Mouse (Mus musculus): ENCODE measurements around the gene Lrrc46.

Lrrc46 gene

DNA sequence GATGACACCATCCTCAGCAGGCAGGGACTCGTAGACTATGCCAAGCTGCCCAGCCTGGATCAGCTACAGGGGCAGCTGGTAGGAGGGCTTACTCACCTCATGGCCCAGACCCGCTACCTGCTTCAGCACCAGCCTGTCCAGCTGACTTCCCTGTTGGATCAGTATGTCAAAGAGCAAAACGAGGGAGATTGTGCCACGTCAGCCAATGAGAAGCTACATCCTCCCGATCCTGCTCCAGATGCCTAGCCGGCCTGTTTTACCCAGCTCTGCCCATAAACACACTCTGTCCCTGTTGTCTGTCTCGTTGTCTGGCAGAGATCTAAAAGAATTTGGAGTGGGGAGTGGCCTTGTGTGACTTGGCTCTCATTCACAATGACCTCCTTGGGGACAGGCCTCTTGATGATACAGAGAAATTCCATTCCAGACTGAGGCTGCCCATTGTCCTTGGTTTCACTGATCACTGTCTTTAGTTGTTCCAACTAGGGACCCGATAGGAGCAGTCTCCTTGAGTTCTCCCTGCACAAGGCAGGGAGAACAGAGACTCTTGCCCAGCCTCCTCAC, 7.0 kb upstream of the Lrrc46 start:
- DNase-seq = no peak

DNA sequence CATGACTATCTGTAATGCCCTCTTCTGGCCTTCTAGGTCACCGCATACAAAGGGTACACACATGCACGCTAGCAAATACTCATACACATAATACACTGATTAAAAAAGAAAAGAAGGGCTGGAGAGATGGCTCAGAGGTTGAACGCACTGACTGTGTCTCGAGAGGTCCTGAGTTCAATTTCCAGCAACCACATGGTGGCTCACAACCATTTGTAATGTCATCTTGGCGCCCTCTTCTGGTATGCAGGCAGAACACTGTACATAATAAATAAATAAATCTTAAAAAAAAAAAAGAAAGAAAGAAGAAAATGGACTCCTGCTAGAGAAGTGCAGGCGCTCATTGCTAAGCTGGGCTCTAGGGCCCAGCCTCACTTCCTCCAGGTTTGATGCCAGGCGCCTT, 4.7 kb upstream of the Lrrc46 start:
- peak; percentile 46 to 50 for DNase-seq

DNA sequence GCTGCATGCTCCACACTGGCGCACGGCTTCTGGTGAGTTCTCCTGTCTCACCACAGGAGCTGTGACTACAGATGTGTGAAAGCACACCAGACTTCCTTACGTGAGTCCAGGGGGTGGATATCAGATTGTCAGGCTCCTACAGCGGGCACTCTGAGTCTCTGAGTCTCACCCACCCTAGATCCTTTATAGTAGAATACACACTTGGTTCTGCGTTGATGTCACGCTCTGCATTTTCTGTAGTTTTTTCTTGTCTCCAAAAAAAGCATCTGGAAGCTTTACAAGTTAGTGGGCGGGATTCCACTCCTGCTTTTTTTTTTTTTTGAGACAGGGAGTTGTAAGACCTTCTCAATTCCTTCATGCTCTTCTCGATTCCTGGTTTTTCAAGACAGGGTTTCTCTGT, 3.7 kb upstream of the Lrrc46 start:
- no peak for DNase-seq

DNA sequence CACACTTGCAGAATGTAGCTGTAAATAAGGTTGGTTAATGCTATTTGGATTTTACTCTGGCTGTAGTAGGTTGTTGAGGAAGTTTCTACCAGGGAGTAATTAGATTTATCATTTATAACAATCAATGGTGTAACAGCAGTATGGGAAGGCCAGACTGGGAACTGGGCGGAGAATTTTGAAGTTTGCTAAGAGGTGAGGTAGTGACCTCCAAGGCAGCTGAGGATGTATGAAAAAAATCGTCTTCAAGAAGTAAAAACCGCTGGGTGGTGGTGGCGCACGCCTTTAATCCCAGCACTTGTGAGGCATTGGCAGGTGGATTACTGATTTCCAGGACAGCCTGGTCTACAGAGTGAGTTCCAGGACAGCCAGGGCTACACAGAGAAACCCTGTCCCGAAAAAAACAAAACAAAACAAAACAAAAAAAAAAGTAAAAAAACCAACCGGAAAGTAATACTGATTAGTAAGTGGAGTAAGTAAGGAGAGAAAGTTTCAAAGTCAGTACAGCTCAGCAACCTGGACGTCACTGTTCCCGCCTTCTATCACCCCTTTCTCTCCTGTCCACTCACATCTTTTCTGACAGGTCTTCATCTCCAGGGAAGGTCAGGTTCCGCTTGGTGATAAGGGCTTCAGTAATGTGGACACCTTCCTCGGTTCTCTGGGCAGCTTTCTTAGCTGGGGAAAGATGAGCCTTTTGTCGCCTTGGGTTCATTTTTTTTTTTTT, 746 bp downstream of the Lrrc46 start:
- no peak for DNase-seq

DNA sequence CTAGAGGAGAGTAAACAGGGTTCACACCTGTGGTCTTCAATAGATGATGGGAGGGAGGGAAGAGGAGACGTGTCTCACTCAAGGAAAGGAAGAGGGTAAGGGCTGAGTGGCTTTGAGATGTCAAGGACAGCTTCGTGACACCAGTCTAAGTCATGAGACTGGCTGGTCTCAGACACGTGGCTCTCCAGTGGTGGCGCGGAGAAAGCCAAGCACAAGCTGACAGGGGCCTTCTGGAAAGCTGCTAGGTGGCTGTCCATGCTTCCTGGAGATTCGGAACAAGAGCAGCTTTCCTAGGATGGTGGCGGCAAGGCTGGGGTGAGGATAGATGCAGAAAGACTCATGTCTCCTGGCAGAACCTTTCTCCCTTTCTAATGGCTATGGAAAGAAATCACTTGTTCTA, 2.3 kb downstream of the Lrrc46 start:
- no peak for DNase-seq

DNA sequence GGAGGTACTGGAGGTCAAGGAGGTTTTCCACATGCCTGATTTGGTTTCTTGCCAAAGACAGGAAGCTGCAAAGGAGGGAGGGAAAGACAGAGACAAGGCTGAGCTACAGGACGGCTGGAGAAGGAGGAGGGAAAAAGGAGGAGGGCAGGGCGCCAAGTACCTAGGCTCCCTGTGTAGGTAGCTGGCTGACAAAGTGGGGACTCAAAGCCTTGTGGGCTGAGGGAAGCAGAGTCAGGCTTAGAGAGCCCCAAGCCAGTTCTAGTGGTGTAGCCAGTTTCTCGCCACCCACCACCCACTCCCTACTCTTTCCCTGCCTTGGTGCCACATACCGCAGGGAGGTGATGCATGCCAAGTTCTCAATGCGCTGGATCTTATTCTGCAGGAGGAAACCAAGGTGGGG, 5.1 kb downstream of the Lrrc46 start:
- DNase-seq = no peak

DNA sequence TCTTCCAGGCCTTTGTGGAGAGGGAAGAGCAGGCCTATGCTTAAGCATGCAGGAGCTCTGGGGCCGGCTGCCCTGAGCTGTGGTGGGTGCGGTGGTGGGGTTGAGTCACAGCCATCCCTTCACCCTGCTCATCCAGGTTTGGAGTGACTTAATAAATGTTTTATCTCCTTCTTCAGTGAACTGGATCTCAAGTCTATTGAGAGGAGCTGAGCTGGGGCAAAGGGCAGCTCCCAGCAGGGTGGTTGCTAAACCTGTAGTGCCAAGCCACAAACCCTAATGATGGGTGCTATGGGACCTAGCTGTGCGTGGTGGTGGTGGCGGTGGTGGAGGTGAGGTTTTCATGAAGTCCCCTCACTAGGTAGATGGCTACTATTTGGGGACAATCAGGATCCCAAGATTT, 7.4 kb downstream of the Lrrc46 start:
- DNase-seq = no peak

DNA sequence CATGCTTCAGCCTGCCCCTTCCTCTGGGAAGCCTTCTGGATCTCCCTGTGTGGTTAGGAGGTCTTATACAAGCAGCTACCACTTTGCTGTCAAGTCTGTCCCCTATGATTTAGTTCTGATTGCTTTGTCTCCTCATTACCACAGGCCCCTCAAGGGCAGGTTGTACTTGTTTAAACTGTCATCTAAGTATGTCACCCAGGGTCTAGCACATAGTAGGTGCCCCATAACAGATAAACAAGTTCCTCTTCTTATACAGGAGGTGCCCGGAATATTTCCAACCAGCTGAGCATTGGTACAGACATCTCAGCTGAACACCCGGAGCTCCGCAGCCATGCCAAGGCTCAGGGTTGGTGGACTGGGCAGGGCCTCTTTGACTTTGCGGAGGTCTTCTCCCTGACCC, 8.7 kb downstream of the Lrrc46 start:
- DNase-seq = no peak

DNA sequence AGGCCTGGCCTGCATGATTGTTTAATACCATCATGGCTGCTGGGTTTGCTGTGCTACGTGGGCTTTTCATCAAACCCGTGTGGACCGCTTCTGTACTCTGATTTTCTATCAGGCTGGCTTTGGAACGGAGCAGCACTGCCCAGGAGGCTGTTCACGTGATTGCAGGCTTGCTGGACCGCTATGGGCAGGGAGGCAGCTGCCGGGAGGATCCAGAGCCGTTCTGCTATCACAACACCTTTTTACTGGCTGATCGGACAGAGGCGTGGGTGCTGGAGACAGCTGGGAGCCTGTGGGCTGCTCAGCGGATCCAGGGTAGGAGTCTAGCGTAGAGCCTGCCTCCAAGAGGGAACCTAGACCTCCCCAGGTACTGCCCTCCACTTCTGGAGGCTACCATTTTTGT, 9.2 kb downstream of the Lrrc46 start:
- DNase-seq = no peak

DNA sequence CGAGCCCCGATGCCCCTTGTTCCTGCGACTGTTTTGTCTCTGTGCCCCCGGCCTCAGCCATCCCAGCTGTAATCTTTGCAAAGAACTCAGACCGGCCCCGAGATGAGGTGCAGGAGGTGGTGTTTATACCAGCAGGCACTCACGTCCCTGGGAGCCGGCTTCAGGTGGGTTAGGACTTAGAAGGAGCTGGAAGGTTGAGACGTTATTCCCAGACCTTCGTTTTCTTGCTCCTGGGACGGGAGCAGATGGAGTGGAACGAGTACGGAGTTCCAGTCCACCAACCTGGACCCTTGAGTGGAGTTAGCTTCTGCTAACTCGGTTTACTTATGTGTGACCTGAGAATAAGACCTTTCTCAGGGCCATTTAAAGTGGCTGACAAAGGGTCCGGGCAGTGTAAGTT, 10.8 kb downstream of the Lrrc46 start:
- no peak for DNase-seq

DNA sequence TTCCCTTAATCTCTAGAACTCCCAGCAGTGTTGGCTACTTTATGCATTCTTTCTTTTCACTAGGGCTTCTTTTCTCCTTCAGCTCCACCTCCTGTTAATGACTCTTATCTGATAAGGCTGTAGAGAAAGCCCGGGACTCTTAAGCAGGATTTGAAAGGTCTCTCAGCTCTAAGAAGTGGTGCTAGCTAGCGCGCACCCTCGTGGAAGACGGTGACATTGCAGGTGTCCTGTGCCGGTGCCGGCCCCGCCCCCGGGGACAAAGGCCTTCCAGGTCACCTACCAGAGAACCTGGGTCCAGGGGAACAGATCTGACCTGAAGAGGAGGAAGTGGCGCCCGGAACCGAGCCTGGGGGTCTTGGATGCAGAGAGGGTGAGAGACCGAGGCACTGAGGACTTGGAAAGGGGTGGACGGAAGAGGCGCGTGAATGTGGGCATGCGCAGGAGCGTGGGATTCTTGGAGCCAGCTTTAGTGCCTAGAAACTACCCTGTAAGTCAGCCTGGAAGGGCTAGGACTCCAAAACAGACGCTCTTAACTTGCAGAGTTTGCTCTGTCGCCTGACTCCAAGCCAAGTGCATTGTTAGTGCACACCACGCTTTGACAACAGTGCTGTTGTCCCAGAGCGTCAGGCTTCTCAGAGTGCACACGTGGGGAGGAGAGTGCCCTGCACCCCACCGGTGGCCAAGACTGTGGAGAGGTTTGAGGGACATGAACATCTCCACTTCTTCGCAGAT, 11.4 kb downstream of the Lrrc46 start, which contains the start of gene Scrn2:
Gene Scrn2, plus strand, starts transcription at position 253 of the 732 bp plus-strand sequence.
- DNase-seq = peak; percentile 91

DNA sequence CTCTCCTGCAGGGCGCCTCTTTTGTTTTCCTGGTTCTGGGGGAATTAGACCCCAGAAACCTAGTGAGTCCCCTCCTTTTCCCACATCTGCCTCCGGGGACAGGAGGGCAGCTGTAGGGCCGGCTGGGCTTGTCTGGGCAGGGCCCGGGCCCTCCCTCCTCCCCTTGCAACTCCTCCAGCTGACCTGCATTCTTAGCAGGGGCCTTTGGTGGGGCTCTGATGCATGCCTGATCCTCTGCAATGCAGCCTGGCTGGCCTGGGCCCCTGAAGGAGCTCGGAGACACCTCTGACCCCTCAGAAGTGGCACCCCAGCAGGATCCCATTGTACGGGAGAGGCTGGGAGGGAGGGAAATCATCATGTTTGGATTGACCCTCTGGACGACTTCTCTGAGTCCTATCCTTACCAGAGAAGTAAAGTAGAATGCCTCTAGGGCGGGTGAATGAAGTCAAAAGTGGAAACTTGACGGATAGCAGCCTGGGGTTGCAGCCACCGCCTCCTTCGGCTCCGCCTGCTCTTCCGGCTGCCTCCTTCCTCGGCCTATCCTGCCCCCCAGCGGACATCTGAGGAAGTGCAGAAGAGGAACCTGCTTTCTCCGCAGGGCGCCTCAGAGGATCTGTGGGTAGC, 15.4 kb downstream of the Lrrc46 start:
- DNase-seq = peak; percentile 93 to 95

DNA sequence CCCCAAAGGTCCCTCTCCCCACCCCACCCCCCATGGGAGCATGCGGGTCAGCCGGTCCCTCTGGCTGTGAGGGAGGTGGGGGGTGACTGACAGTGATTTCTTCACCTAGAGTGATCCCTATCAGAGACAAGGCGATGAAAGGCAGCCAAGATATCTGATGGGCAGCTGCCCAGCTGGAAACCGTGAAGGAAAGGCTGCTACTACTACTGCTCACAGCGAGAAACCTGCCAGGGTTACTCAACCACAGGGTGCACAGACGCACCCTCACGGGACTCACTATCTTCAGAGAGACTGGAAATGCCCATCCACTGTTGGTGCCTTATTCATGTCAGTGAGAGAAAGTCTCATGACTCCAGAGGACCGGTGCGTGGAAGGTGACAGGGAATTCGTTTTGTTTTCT, 16.2 kb downstream of the Lrrc46 start:
- no peak for DNase-seq

DNA sequence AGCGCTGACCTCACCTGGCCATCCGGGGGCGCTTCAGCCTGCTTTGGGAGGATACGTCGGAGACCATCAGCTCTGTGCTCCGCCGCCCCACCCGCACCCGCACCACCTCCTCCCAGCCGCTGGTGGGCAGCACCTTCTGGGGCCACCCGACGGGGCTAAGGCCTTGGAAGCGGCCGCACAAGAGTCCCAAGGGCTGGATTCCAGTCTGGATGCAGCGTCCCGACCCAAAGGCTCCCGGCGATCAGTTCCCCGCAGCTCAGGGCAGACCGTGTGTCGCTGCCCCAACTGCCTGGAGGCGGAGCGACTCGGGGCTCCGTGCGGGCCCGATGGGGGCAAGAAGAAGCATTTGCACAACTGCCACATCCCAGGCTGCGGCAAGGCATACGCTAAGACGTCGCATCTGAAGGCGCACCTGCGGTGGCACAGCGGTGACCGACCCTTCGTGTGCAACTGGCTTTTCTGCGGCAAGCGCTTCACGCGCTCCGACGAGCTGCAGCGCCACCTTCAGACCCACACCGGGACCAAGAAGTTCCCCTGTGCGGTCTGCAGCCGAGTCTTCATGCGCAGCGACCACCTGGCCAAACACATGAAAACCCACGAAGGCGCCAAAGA, 19.2 kb downstream of the Lrrc46 start:
- DNase-seq = peak; percentile 89

DNA sequence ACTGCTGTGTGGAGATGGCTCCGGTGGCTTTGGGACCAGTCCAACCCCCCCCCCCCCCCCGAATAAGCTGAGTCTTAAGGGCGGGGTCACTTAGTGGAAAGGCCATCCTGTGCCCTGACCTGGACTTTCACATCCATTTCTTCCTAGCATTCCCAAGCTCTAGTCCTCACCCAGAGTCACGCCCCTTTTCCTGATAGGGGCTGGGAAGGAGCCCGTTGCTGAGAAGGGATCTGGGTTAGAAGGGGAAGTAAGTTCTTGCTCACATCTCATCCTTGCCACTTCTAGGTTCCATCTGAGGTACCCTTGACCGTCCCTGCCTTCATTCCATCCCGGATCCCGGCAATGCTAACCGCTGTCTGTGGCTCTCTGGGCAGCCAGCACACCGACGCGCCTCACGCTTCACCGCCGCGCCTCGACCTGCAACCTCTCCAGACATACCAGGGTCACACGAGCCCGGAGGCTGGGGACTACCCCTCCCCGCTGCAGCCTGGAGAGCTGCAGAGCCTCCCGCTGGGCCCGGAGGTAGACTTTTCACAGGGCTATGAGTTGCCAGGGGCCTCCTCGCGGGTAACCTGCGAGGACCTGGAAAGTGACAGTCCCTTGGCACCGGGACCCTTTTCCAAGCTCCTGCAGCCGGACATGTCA, 20.0 kb downstream of the Lrrc46 start:
- DNase-seq = peak in 1 of 2 experiments; percentile 35

DNA sequence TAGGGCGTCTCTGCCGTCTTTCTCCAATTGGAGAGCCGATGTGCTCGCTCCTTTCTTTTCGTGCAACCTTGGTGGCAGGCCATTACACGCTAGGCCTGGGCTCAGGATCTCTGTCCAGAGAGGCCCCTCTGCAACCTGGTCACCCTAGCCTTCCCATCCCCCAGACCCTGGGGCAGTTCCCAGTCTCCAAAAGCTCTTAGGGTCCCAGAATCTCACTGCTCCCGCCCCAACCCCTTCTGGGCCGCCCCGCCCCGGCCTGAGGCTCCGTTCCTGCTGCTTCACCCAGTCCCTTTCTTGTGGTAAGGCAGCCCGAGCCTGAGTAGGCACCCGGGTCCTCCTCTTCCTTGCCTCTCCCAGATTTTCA, 21.9 kb downstream of the Lrrc46 start:
- DNase-seq = peak in 1 of 2 experiments; percentile 25

DNA sequence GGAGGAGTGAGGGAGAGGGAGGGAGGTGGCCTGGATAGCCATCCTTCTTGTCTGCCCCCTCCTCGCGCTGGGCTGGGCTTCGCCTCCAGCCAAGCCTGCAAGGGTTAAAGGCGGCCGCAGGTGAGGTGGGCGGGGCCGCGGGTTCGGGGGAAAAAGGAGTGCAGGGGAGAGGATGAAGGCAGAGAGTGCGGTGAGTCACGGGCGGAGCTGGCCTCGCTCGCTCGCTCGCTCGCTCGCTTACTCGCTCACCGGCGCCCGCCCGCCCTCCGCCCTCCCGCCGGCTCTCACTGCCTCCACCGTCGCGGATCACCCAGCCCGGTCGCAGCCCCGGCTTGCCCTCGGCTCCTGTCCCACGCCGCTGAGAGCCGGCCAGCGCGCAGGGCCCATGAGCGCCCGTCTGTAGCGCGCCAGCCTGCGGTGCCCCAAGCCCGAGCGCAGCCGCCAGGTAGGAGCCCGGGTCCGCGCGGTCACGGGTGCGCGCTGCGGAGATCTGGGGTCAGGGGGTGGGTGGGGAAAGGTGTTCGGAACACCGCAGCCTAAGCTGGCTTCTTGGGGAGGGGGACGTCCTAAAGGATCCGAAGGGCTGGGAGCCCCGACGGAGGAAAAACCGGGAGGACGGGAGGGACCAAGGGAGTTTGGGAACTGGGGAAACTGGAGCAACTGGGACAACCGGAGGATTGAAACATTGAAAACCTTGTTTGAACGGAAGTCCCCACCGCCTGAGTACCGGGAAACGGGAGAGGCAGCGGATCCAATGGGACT, 22.4 kb downstream of the Lrrc46 start:
- peak; percentile 36 to 51 for DNase-seq

DNA sequence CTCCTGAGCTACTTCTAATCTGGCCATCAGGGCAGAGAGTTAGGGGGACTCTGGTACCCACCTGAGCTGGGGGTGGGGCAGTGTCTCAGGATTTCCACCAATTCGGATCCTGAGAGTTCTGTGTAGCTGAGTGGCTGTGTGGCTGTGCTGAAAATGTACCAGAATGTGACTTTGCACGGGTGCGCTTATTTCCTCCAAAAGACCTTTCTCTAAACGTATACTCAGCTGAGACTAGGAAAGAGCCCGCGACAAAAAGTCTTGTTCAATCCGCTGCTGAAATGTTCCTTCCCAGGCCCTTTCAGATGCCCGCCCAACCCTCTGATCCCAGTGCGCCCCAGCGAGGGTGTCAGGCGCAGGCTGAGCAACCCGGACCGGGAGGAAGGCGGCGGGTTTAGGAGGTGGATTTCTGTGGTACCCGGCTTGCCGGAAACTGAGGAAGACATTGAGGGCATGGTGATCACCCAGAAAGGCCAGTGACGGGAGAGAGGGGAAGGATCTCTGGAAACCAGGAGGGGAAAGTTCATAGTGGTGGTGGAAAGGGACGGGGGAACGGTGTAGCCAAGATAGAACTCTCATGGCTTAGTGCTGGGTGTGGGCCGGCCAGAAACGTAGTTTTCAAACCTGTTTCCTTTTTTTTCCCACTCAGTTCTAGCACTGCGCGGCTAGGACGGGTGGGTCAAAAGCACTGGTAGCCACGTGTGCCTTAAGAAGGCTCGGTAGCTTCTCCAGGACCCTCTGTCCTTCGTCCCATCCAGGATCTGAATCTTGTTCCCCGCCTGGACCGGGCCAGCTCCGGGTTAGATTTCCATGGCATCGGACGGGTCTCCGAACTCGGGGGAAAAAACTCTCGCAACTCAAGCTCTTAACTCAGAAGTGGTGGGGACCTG, 23.3 kb downstream of the Lrrc46 start:
- peak; percentile 24 to 38 for DNase-seq

DNA sequence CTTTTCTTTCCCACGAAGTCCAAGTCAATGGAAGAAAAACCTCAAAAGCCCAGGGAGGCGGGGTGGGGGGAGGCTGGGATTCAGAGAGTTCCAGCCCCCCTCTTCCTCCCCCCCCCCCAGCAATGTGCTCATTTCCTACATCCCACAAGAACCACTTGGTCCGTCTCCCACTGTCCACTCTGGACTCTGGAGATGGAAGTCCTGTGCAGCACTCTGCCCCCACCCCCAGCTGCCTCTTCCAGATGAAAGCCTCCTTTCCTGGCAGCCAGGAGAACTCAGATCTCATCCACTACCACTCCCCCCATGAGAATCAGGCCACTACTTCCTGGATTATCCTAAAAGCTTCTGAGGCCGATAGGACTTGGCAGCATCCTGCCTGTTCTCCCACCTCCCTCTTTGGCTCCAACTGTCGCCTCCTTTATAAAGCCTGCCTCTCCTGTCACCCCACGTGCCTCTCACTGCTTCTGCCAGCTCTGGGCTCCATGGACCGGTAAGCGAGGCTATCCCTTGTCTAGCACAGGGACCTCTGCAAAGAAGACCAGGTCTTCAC, 28.0 kb downstream of the Lrrc46 start, which contains the start of gene Sp6:
Gene Sp6, plus strand, starts transcription at position 274 of the 550 bp plus-strand sequence.
- DNase-seq = no peak

DNA sequence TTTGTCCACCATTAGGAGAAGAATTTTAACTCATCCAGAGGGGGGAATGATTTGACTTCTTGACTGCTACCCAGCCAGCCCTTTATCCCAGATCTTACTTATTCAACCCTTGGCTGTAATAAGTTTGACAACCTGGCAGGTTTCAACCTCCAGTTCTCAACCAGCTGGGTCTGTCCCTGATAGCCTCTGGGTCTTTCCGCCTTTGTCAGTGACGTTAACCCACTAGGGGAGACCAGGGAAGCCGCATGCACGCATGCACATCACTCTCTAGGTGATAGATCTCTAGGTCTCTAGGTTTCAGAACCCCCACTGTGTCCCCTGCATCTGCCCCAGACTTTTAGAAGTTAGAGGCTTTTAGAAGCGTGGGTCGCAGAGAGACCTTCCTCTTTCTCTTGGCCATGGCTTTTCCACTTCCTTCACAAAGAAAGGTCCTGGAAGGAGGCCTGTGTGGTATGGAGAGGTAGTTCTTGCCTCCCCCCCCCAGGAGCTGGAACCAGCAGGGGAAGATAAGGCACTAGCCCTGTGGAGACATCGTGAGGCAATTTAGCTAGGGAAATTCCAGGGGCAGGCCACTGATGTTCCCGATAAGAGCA, 31.9 kb downstream of the Lrrc46 start:
- no peak for DNase-seq
